Mouse (Mus musculus): Measurements from ENCODE around the gene Cd80.

Cd80 gene

GRCm38 (mm10) chr16:38471697-38472506, 16.5 kb downstream of the Cd80 start:
- intact Hi-C loops (cut with DNase I) = no loop called here

GRCm38 (mm10) chr16:38472507-38472873, 17.1 kb downstream of the Cd80 start:
- intact Hi-C loops (cut with DNase I) = no loop called here

- intact Hi-C loops (cut with DNase I) = no loop called here
These were observed 18.3 kb downstream of the Cd80 start for GRCm38 (mm10) chr16:38473661-38474060.

DNA sequence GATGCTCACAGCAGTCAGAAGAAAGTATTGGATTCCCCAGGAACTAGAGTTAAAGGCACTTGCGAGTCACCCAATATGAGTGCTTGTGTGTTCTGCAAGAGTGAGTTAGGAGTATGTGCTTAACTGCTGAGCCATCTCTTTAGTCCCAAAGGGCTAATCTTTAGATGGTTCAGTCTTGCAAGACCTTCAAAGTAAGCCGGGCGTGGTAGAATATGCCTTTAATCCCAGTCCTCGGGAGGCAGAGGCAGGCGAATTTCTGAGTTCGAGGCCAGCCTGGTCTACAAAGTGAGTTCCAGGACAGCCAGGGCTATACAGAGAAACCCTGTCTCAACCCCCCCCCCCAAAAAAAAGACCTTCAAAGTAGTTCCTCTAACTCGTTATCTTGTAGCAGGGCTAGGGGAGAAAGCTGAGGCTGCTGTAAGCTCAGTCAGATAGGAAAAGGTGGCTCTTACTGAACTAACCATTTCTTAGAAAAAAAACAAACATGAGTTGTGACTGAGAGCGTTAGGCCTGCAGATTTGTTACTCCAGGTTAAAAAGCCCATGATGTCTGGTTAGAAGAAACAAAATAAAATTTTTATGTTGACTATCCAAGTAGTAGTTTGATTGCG, 19.4 kb downstream of the Cd80 start:
- intact Hi-C loops (cut with DNase I) = no loop called here

GRCm38 (mm10) chr16:38475681-38476311, 20.4 kb downstream of the Cd80 start:
- intact Hi-C loops (cut with DNase I) = loop anchor here (2.0 kb wide), 1 partner anchor 99 kb away; no protein-coding TSS in a partner anchor

GRCm38 (mm10) chr16:38476312-38477240, 21.2 kb downstream of the Cd80 start:
- intact Hi-C loops (cut with DNase I) = loop anchor here (2.0 kb wide), 1 partner anchor 100 kb away; no protein-coding TSS in a partner anchor

- intact Hi-C loops (cut with DNase I) = loop anchor here (2.0 kb wide), 1 partner anchor 100 kb away; no protein-coding TSS in a partner anchor
These were observed 21.9 kb downstream of the Cd80 start for GRCm38 (mm10) chr16:38477241-38477608.

- intact Hi-C loops (cut with DNase I) = no loop called here
These were observed 22.9 kb downstream of the Cd80 start for GRCm38 (mm10) chr16:38478296-38478695.

DNA sequence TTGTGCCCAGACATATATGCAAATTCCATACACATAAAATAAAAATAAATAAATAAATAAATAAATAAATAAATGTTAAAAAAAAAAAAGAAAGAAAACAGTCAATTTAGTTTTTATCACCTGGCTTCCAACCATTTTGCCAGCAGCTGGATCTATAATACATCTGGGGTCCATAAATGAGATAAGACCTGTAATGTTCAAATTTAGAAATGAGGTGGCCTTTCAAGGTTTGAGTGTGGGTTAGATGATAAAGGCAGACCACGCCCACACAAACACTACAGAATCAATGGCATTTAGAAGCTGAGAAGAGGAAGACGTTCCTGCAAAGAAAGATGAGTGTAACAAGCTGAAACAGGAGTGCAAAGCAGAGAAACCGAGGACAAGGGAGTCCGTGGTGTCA, 26.0 kb downstream of the Cd80 start:
- intact Hi-C loops (cut with DNase I) = no loop called here

DNA sequence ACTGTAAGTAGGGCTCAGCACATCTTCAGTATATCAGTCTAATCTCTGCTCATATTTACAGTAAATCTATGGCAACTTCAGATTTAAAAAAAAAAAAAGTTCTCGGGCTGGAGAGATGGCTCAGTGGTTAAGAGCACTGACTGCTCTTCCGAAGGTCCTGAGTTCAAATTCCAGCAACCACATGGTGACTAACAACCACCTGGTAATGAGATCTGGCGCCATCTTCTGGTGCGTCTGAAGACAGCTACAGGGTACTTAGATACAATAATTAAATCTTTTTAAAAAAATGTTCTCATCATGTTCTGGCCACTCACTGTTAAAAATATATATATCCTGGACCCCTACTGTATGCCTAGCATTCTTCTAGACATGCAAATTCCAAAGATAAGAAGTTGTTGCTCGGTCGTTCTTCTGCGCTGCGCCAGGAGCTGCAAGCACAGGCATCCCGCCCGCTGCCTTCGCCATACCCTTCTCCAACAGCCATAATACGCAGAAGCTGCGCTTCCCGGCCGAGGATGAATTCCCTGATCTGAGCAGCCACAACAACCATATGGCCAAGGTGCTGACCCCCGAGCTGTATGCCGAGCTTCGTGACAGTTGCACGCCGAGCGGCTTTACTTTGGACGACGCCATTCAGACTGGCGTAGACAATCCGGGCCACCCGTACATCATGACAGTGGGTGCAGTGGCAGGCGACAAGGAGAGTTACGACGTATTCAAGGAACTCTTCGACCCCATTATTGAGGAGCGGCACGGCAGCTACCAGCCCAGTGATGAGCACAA, 27.6 kb downstream of the Cd80 start:
- intact Hi-C loops (cut with DNase I) = no loop called here

- intact Hi-C loops (cut with DNase I) = no loop called here
These were observed 28.4 kb downstream of the Cd80 start for GRCm38 (mm10) chr16:38483582-38484309.

DNA sequence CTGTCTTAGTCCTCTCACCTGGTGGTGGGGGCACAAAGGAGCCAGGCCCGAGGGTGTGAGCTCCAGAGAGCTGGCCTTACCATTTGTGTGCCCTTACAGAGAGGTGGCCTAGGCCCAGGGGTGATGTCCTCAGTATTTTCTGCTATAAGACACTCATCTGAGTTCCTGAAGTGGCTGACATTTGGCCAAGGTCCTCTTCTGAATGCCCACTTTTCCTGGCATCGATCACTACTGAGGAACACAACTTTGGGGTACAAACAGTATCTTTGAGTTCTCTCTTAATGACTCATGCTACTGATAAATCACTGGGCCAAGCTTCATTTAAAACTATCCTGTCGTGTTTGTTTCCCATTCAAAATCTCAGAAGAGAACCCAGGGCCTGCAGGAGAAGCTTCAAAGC, 37.2 kb downstream of the Cd80 start:
- intact Hi-C loops (cut with DNase I) = no loop called here

GRCm38 (mm10) chr16:38493890-38494289, 38.5 kb downstream of the Cd80 start:
- intact Hi-C loops (cut with DNase I) = no loop called here

DNA sequence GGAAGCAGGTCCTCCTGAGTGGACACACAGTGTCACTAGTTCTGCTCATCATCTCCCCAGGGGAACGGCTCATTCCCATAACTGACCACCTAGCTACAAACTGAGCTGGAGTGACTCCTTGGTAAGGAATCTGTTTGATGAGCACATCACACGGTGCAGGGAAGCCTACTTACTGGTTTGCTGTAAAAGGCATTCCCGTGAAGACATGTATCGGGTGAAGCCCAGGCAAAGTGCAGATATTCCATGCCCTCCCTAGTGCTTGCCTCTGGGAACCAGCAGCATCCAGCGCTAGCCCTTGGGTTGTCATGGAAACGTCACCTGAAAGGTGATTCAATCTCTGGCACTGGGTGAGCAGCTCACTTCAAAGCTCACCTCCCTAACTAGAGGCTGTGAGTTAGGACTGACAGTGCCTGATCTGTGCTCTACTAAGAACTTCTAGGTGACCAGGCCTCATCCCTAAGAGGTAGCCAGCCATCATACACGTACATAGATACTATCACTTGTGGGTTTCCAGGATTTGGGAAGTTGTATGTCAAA, 41.3 kb downstream of the Cd80 start:
- intact Hi-C loops (cut with DNase I) = no loop called here

- intact Hi-C loops (cut with DNase I) = loop anchor here (10.0 kb wide), 1 partner anchor 508 kb away; no protein-coding TSS in a partner anchor
These were observed 47.1 kb downstream of the Cd80 start for GRCm38 (mm10) chr16:38502469-38502868.

GRCm38 (mm10) chr16:38503528-38503927, 48.2 kb downstream of the Cd80 start:
- intact Hi-C loops (cut with DNase I) = loop anchor here (10.0 kb wide), 1 partner anchor 509 kb away; no protein-coding TSS in a partner anchor

GRCm38 (mm10) chr16:38506041-38506634, 50.8 kb downstream of the Cd80 start:
- intact Hi-C loops (cut with DNase I) = loop anchor here (5.0 to 10.0 kb wide), 2 partner anchors 159 to 511 kb away; partner anchors contain the start of genes Cox17 and Gm21987

DNA sequence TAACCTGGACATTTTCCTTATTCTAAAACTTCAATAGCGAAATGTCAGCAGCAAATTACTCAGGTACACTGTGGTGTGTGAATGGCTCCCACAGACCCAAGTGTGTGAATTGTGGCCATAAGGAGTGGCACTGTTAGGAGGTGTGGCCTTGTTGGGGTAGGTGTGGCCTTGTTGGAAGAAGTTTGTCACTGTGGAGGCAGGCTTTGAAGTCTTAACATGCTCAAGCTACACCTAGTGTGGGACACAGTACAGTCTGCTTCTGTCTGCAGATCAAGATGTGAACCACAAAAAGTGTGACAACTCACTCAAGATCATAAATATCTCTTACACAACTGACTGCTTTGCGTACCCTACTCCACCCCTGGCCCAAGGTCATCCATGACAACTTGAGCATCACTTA, 55.5 kb downstream of the Cd80 start:
- intact Hi-C loops (cut with DNase I) = no loop called here

- intact Hi-C loops (cut with DNase I) = no loop called here
These were observed 63.8 kb downstream of the Cd80 start for GRCm38 (mm10) chr16:38519140-38519539.
